Mouse (Mus musculus) CD8-positive naive resting alpha-beta T cell, adult 2 months (primary cell): ENCODE data around the gene Rap1gap.

Source experiments
- DNase-seq, 2 experiments: peaks; one replicate each; pipeline ENCODE4 v3.0.0; 2022; ENCODE audit warnings: low read depth in 2 of 2, low spot score in 2 of 2

The Rap1gap gene

DNA sequence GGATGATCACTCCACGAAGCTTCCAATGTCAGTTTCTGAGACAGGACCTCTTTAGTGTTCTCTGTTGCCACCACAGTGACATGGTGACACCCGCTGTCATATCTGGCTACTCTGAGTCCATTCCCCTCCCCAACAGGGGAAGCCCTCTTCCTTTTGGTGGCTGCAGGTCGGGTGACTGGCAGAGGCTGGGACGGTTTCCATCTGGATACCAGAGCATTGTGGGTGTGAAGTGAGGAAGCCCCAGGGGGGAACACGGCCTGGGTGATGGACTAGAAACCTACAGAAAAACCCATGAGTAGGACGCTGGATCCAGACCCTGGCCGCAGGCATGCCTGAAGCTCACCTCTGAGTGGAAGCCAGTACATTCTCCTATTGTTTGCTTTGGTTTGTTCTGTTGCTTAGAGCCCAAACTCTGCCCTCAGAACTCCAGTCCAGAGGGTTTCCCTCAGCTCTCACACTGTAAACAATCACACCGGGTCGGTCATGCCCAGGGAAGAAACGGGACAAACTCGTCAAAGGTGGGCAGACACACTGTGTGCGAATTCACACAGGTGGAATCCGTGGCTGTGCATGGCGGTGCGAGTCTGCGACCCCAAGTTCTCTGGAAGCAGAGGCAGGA, 108.0 kb downstream of the Rap1gap start:
- DNase-seq = no peak

DNA sequence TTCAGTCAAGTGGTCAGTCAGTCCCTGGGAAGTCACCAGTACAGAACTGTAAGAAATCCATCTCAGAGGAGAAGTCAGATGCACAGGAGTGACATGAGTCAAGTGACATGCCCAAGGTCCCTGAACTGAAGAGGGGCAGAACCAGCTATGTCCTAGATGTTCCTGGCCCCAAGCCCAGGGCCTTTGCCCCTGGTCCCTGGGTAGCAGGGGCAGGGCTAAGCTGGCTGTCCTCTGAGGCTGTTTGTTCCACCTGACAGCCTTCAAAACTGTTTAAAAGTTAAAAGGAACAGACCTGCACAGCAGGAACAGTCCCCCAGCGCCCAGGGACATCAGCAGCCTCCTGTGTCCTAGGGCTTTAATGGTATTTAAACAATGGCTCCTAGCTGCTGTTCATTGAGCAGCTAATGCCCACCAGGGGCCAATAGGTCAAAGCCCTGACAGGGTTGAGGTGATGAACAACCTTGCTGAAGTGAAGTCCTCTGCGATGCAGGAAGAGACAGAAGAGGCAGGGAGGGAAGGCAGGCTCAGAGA, 108.9 kb downstream of the Rap1gap start:
- DNase-seq = no peak

DNA sequence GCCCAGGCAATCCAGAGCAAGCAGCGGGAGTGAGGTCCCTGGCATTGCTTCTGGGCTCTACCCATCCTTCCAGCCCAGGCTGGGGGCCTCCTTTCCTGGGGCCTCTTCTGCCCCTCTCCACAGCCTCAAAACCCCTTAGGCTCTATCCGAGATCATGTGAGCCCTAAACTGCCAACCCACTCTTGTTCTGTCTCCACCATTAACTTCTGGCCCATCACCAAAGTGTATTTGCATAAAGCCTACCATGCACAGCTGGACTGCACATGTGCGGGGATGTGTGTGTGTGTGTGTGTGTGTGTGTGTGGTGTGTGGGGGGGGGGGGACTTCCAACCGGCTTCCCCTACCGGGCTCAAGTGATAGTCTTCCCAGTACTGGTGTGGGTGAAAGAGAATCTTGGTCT, 109.5 kb downstream of the Rap1gap start:
- DNase-seq = no peak

DNA sequence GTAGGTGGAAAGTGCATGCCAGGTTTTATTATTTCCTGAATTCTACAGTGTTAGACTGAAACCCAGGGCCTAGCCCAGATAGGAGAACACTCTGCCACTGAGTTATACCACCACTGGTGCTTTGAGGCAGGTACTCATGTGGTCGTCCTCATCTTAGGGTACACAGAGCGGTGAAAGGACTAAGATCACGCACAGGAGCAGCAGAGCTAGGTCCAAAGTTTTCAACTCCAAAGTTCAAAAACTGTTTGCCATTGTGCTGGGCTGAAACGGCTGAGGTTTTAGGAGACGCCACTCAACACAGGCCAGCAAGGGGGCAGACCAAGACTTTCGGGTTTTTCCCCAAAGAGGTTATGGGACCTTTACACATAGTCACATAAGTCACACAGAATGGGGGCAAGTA, 110.0 kb downstream of the Rap1gap start:
- DNase-seq = no peak

DNA sequence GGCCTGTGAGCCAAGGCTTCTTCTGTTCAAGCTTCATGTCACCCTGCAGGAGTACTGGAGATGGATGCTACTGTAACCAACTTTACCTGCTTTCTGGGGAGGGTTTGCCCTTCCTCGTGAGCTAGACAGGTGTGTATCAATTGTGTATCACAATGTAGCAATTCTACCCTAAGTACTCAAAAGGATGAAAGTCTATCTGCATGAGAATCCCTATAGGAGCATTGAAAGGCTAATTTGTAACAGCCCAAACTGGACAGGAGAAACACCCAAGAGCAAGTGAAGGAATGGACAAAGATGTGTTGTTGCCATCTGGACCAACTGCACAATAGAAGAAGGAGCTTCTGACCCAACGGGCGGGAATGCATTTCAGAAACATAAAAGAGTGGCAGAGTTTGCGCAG, 113.3 kb downstream of the Rap1gap start:
- no peak for DNase-seq

DNA sequence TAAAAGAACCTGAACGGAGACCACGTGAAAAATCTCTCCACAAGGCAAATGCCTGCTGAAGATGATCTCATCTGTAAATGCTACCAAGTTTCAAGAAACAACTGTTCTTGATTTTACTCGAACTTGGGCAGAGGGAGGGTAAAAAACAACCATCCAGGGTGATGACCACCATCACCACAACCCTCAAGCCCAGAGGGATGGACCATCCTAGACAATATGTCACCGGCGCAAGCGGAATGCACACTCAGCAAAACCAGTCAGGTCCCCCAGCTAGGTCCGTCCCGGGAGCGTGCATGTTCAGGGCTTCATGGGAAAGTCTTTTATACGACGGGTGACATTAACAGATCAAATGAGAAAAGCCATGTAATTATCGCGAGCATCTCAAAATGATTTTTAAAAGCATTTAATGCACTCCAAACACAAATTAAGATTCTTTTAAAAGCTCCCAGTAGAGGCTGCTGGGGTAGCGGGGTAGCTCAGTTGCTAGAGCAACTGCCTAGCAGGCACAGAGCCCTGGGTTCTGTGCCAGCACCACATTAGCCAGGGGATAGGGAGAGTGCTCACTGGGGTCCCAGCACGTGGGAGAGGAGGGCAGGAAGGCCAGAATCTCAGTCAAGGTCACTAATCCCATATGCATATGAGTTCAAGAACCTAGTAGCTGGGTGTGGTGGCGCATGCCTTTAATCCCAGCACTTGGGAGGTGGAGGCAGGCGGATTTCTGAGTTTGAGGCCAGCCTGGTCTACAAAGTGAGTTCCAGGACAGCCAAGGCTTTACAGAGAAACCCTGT, 114.1 kb downstream of the Rap1gap start:
- DNase-seq = no peak
